Mouse (Mus musculus): ENCODE data around the gene Ankmy1. TPM values are rescaled to one million over a fixed set of nuclear protein-coding genes. Genes with fewer than 3 reads are reported as not detected.
A peak's percentile ranks its signal among the peaks of the same experiment; 100 is the strongest.

Gene Ankmy1
- polyA plus RNA-seq, 1 experiment from 2014 or later, result 0.55 TPM

GRCm38 (mm10) chr1:92910925-92911720, 8.4 kb upstream of the Ankmy1 start:
- Histone ChIP-seq H3K9ac (peak overlapping the region; percentile 89), H3K4me1 (peaks cover 37% of the 10 kb centered on the region), H3K9me3 (no peaks in the 10 kb centered on the region), H3K4me3 (peak overlapping the region; percentile 82), H3K4me2 (replicated peaks) (peak overlapping the region; percentile 72), H3K27ac (peak overlapping the region; percentile 85), H3K27me3 (no peaks in the 10 kb centered on the region; the same call in 1 of the 2 replicates), H3K36me3 (peaks cover 20% of the 10 kb centered on the region)
- 1% methylated on average over 44 of the region's 85 CpGs for WGBS
- 0 out of 2 replicates have a peak, but pooled peaks have one; percentile 7 for ATAC-seq (ENCODE audit: insufficient number of reproducible peaks, insufficient read depth, low FRiP score, low TSS enrichment)

- peak within 1 kb of the TSS; percentile 85 for H3K27ac ChIP-seq
- peak within 1 kb of the TSS; percentile 82 for H3K4me3 ChIP-seq
- peak within 1 kb of the TSS; percentile 72 for H3K4me2 ChIP-seq (replicated peaks)
- H3K36me3 ChIP-seq, result peaks cover 12% of the 10 kb centered on the region
- peaks cover 37% of the 10 kb centered on the region for H3K4me1 ChIP-seq
- no peaks in the 10 kb centered on the region; the same call in 1 of the 2 replicates for H3K27me3 ChIP-seq
- H3K9me3 ChIP-seq, result no peaks in the 10 kb centered on the region
- ATAC-seq (ENCODE audit: insufficient number of reproducible peaks, insufficient read depth, low FRiP score, low TSS enrichment), result peak; percentile 70; the same call in 1 of the 2 replicates
- WGBS, result under 1% methylated on average over 43 of the region's 57 CpGs
- peak within 1 kb of the TSS; percentile 89 for H3K9ac ChIP-seq
These were observed 7.7 kb upstream of the Ankmy1 start, which contains the start of gene Rnpepl1 for GRCm38 (mm10) chr1:92910239-92910885. TSS of gene Rnpepl1 (plus strand) at chr1:92910783.

GRCm38 (mm10) chr1:92909068-92909467, 6.4 kb upstream of the Ankmy1 start:
- ATAC-seq (ENCODE audit: insufficient number of reproducible peaks, insufficient read depth, low FRiP score, low TSS enrichment), result no peak
- Histone ChIP-seq H3K4me3 (no peak overlapping the region), H3K4me1 (peaks cover 37% of the 10 kb centered on the region), H3K9ac (no peak overlapping the region), H3K36me3 (peaks cover 2% of the 10 kb centered on the region; the same call in 1 of the 2 replicates), H3K9me3 (no peaks in the 10 kb centered on the region), H3K27ac (no peak overlapping the region), H3K4me2 (replicated peaks) (no peak overlapping the region), H3K27me3 (no peaks in the 10 kb centered on the region; the same call in 1 of the 2 replicates)
- WGBS, result 64% methylated on average over 4 of the region's 4 CpGs

GRCm38 (mm10) chr1:92908664-92909063, 6.0 kb upstream of the Ankmy1 start:
- Histone ChIP-seq H3K9ac (no peak overlapping the region), H3K4me3 (no peak overlapping the region), H3K27me3 (no peaks in the 10 kb centered on the region; the same call in 1 of the 2 replicates), H3K27ac (no peak overlapping the region), H3K9me3 (no peaks in the 10 kb centered on the region), H3K36me3 (no peaks in the 10 kb centered on the region), H3K4me2 (replicated peaks) (no peak overlapping the region), H3K4me1 (peaks cover 37% of the 10 kb centered on the region)
- ATAC-seq (ENCODE audit: insufficient number of reproducible peaks, insufficient read depth, low FRiP score, low TSS enrichment), result no peak
- 93% methylated on average over 3 of the region's 3 CpGs for WGBS

- Histone ChIP-seq H3K27me3 (no peaks in the 10 kb centered on the region; the same call in 1 of the 2 replicates), H3K4me3 (peak overlapping the region; percentile 79), H3K4me1 (peaks cover 39% of the 10 kb centered on the region), H3K36me3 (no peaks in the 10 kb centered on the region), H3K9me3 (no peaks in the 10 kb centered on the region), H3K9ac (peak overlapping the region; percentile 72), H3K4me2 (replicated peaks) (peak overlapping the region; percentile 67), H3K27ac (peak overlapping the region; percentile 89; the same call in 1 of the 2 replicates)
- no peak for ATAC-seq (ENCODE audit: insufficient number of reproducible peaks, insufficient read depth, low FRiP score, low TSS enrichment)
- WGBS, result 48% methylated on average over 20 of the region's 20 CpGs
These were observed 5.1 kb upstream of the Ankmy1 start for GRCm38 (mm10) chr1:92907632-92908360.

GRCm38 (mm10) chr1:92906779-92907631, 4.3 kb upstream of the Ankmy1 start, which contains the start of gene Dusp28:
TSS of gene Dusp28 (plus strand) at chr1:92906981.
- H3K4me2 ChIP-seq (replicated peaks), result peak within 1 kb of the TSS; percentile 67
- peaks cover 36% of the 10 kb centered on the region for H3K4me1 ChIP-seq
- no peaks in the 10 kb centered on the region for H3K36me3 ChIP-seq
- peak within 1 kb of the TSS; percentile 89 for H3K27ac ChIP-seq
- no peaks in the 10 kb centered on the region for H3K9me3 ChIP-seq
- peak within 1 kb of the TSS; percentile 79 for H3K4me3 ChIP-seq
- H3K27me3 ChIP-seq, result no peaks in the 10 kb centered on the region; the same call in 1 of the 2 replicates
- WGBS, result under 1% methylated on average over 81 of the region's 81 CpGs
- H3K9ac ChIP-seq, result peak within 1 kb of the TSS; percentile 72
- ATAC-seq (ENCODE audit: insufficient number of reproducible peaks, insufficient read depth, low FRiP score, low TSS enrichment), result peak; percentile 84

- H3K9me3 ChIP-seq, result no peaks in the 10 kb centered on the region
- ATAC-seq (ENCODE audit: insufficient number of reproducible peaks, insufficient read depth, low FRiP score, low TSS enrichment), result no peak
- no peak overlapping the region for H3K4me3 ChIP-seq
- 85% methylated on average over 2 of the region's 2 CpGs for WGBS
- H3K9ac ChIP-seq, result no peak overlapping the region
- H3K4me2 ChIP-seq (replicated peaks), result no peak overlapping the region
- H3K4me1 ChIP-seq, result peaks cover 30% of the 10 kb centered on the region
- H3K36me3 ChIP-seq, result no peaks in the 10 kb centered on the region
- no peak overlapping the region for H3K27ac ChIP-seq
- H3K27me3 ChIP-seq, result no peaks in the 10 kb centered on the region; the same call in 1 of the 2 replicates
These were observed 3.1 kb upstream of the Ankmy1 start for GRCm38 (mm10) chr1:92905703-92906310.

- 76% methylated on average over 4 of the region's 4 CpGs for WGBS
- H3K9ac ChIP-seq, result no peak overlapping the region
- no peaks in the 10 kb centered on the region for H3K27me3 ChIP-seq
- no peak overlapping the region for H3K4me2 ChIP-seq (replicated peaks)
- no peak overlapping the region for H3K27ac ChIP-seq
- peaks cover 21% of the 10 kb centered on the region for H3K4me1 ChIP-seq
- no peaks in the 10 kb centered on the region for H3K9me3 ChIP-seq
- no peak overlapping the region for H3K4me3 ChIP-seq
- ATAC-seq (ENCODE audit: insufficient number of reproducible peaks, insufficient read depth, low FRiP score, low TSS enrichment), result no peak
- H3K36me3 ChIP-seq, result no peaks in the 10 kb centered on the region
These were observed 921 bp upstream of the Ankmy1 start for GRCm38 (mm10) chr1:92903627-92904026.

GRCm38 (mm10) chr1:92895089-92895488, 7.6 kb downstream of the Ankmy1 start:
- 12% methylated on average over 3 of the region's 3 CpGs for WGBS
- H3K4me1 ChIP-seq, result no peaks in the 10 kb centered on the region
- no peaks in the 10 kb centered on the region for H3K9me3 ChIP-seq
- 0 out of 2 replicates have a peak, but pooled peaks have one; percentile 47 for ATAC-seq (ENCODE audit: insufficient number of reproducible peaks, insufficient read depth, low FRiP score, low TSS enrichment)
- H3K9ac ChIP-seq, result no peak overlapping the region
- no peak overlapping the region for H3K4me2 ChIP-seq (replicated peaks)
- H3K4me3 ChIP-seq, result no peak overlapping the region
- no peak overlapping the region for H3K27ac ChIP-seq
- no peaks in the 10 kb centered on the region for H3K36me3 ChIP-seq
- 0 out of 2 replicates have a peak, but pooled peaks cover 3% of the 10 kb centered on the region for H3K27me3 ChIP-seq

GRCm38 (mm10) chr1:92893896-92894295, 8.8 kb downstream of the Ankmy1 start:
- WGBS, result 79% methylated on average over 3 of the region's 3 CpGs
- Histone ChIP-seq H3K27me3 (0 out of 2 replicates have a peak, but pooled peaks cover 3% of the 10 kb centered on the region), H3K27ac (no peak overlapping the region), H3K36me3 (no peaks in the 10 kb centered on the region), H3K9ac (no peak overlapping the region), H3K4me3 (no peak overlapping the region), H3K4me2 (replicated peaks) (no peak overlapping the region), H3K4me1 (no peaks in the 10 kb centered on the region), H3K9me3 (no peaks in the 10 kb centered on the region)
- ATAC-seq (ENCODE audit: insufficient number of reproducible peaks, insufficient read depth, low FRiP score, low TSS enrichment), result no peak

All from embryonic facial prominence, embryonic 12.5 days (tissue).